Mouse (Mus musculus): ENCODE measurements around the gene Scarb1.

- TF ChIP-seq CTCF (IDR thresholded peaks at IDR 0.05; ENCODE audit: low read depth), result no peak
- TF ChIP-seq EP300 (IDR thresholded peaks at IDR 0.05; ENCODE audit: low read depth), result no peak
These were observed 8.5 kb upstream of the Scarb1 start for GRCm38 (mm10) chr5:125349391-125349790.

Measured in heart, postnatal 0 days (tissue).